Mouse (Mus musculus) bone marrow, adult 2 months (tissue): ENCODE data around the gene Smg1.
"Not testable (repeated sequence)": the region's sequence is repeated elsewhere in the genome, so short reads cannot be mapped to it uniquely, and the experiment has no call there.

ENCODE experiments used
- CTCF ChIP-seq: fragments of 200-500 bp; IDR thresholded peaks from 2 replicates; pipeline ENCODE4 v1.5.1; 2011; ENCODE audit warnings: low read length, control low read depth; ENCODE audit not compliant: control insufficient read depth, insufficient read depth
- POLR2A ChIP-seq: fragments of 200-500 bp; IDR thresholded peaks from 2 replicates; pipeline ENCODE4 v1.6.1; 2011; ENCODE audit warnings: low read depth, mild to moderate bottlenecking, control low read depth, low read length, borderline replicate concordance; ENCODE audit not compliant: control insufficient read depth

DNA sequence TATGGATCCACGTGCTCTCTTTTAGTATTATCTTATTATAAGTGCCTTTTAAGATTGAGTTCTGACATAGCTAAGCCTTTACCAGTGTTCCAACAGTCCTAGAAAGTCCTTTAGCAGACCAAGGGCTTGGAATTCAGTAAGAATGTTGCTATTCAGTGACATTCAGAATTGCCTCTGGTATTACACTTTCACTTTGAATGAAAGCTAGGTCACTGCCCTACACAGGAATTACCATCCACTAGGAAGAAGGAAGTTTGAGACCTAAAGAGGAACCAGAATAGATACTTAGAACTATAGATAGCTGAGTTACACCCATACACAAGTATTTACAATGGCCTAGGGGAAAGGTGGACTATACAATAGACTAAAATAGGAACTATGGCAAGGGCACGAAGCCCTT is 73.3 kb downstream of the Smg1 start:
- TF ChIP-seq CTCF, POLR2A: not testable (repeated sequence)
